Mouse (Mus musculus) heart, adult 2 months (tissue): ENCODE data around the gene Lrp3. TPM values are rescaled to one million over a fixed set of nuclear protein-coding genes. Genes with fewer than 3 reads are reported as not detected.
A peak's percentile ranks its signal among the peaks of the same experiment; 100 is the strongest.

ENCODE experiments used
- DNase-seq, 2 experiments: peaks; one replicate each; pipeline ENCODE4 v3.0.0; 2021
- H3K27ac ChIP-seq: fragments of 200-600 bp; 2 replicates; pipeline ENCODE4 v1.8.1; 2022
- H3K27me3 ChIP-seq: fragments of 200-500 bp; 2 replicates; pipeline ENCODE4 v1.6.1; 2012; ENCODE audit warnings: mild to moderate bottlenecking, low read length, inconsistent platforms, mixed read lengths; ENCODE audit not compliant: control insufficient read depth, insufficient read depth
- H3K36me3 ChIP-seq: fragments of 200-500 bp; 2 replicates; pipeline ENCODE4 v1.6.1; 2012; ENCODE audit warnings: low read length, inconsistent platforms; ENCODE audit not compliant: control insufficient read depth, insufficient read depth
- H3K4me1 ChIP-seq: fragments of 200-500 bp; 2 replicates; pipeline ENCODE4 v1.6.1; 2011; ENCODE audit warnings: low read length; ENCODE audit not compliant: control insufficient read depth, insufficient read depth
- H3K4me3 ChIP-seq: fragments of 200-600 bp; 2 replicates; pipeline ENCODE4 v1.8.1; 2022
- H3K79me2 ChIP-seq: fragments of 200-500 bp; replicated peaks from 2 replicates; pipeline ENCODE4 v1.6.1; 2012; ENCODE audit warnings: mild to moderate bottlenecking, inconsistent platforms, low read length, moderate library complexity, mixed read lengths; ENCODE audit not compliant: control insufficient read depth, insufficient read depth
- H3K9ac ChIP-seq: fragments of 200-500 bp; 2 replicates; pipeline ENCODE4 v1.6.1; 2012; ENCODE audit warnings: low read depth, mild to moderate bottlenecking, control low read depth, inconsistent platforms, low read length, mixed read lengths
- CTCF ChIP-seq: fragments of 200-600 bp; IDR thresholded peaks from 2 replicates; pipeline ENCODE4 v1.8.1; 2022; ENCODE audit warnings: antibody characterized with exemption, mild to moderate bottlenecking, moderate library complexity
- EP300 ChIP-seq: fragments of 200-500 bp; IDR thresholded peaks from 2 replicates; pipeline ENCODE4 v1.6.1; 2011; ENCODE audit warnings: low read depth, low read length, control low read depth; ENCODE audit not compliant: insufficient read depth
- POLR2A ChIP-seq: fragments of 200-500 bp; IDR thresholded peaks from 2 replicates; pipeline ENCODE4 v1.6.1; 2011; ENCODE audit warnings: mild to moderate bottlenecking, low read depth, low read length, control low read depth; ENCODE audit not compliant: insufficient read depth
- WGBS: fragments of 180-500 bp; shearing (Covaris S2); methylation state at CpG from one replicate; pipeline ENCODE4 v1.1.7; 2018; 5-methylcytosine and 5-hydroxymethylcytosine counted together
- intact Hi-C: fragments of 180-260 bp; cut with DNase I; formaldehyde crosslinking; loops from one replicate; pipeline ENCODE4 v1.15.1; 2025
- polyA plus RNA-seq: library from polyadenylated mRNA; depleted of rRNA; stranded (reverse); fragments of >200 nt; gene quantifications from 2 replicates; pipeline ENCODE4 v1.2.3, GENCODE M21; 2012
- total RNA-seq, 2 experiments: library from RNA; stranded (reverse); gene quantifications; 2 replicates each; pipeline ENCODE4 v1.2.3; 2021

The Lrp3 gene
- total and polyA plus RNA-seq, 3 experiments = 6.7 to 10.7 (median 7.4) TPM

GRCm38 (mm10) chr7:35176412-35177381, 38.6 kb downstream of the Lrp3 start:
- H3K36me3 ChIP-seq = no peaks in the 10 kb centered on the region
- intact Hi-C loops = loop anchor here (10.0 kb wide), 1 partner anchor 322 kb away; no protein-coding TSS in a partner anchor
- no peak for DNase-seq
- no peak overlapping the region for H3K4me3 ChIP-seq
- WGBS = 45% methylated on average over 18 of the region's 18 CpGs
- no peak for TF ChIP-seq POLR2A
- peak; percentile 68 for TF ChIP-seq CTCF
- H3K79me2 ChIP-seq = no peaks in the 10 kb centered on the region
- H3K27ac ChIP-seq = no peak overlapping the region
- no peaks in the 10 kb centered on the region for H3K4me1 ChIP-seq
- no peak overlapping the region for H3K9ac ChIP-seq
- H3K27me3 ChIP-seq = no peaks in the 10 kb centered on the region

- Histone ChIP-seq H3K27ac (no peak overlapping the region), H3K27me3 (no peaks in the 10 kb centered on the region), H3K4me1 (no peaks in the 10 kb centered on the region), H3K4me3 (no peak overlapping the region), H3K9ac (no peak overlapping the region), H3K79me2 (no peaks in the 10 kb centered on the region), H3K36me3 (no peaks in the 10 kb centered on the region)
- TF ChIP-seq CTCF (no peak), EP300 (no peak)
- intact Hi-C loops = loop anchor here (10.0 kb wide), 1 partner anchor 321 kb away; no protein-coding TSS in a partner anchor
- WGBS = 57% methylated on average over 4 of the region's 4 CpGs
- no peak for DNase-seq
Observed at GRCm38 (mm10) chr7:35175533-35175932, 39.8 kb downstream of the Lrp3 start.

GRCm38 (mm10) chr7:35172519-35172918, 42.8 kb downstream of the Lrp3 start:
- H3K79me2 ChIP-seq = no peaks in the 10 kb centered on the region
- no peak overlapping the region for H3K27ac ChIP-seq
- H3K36me3 ChIP-seq = no peaks in the 10 kb centered on the region
- WGBS = 71% methylated on average over 4 of the region's 4 CpGs
- peaks cover 1% of the 10 kb centered on the region for H3K4me1 ChIP-seq
- intact Hi-C loops = loop anchor here (5.0 to 10.0 kb wide), 2 partner anchors 90 to 318 kb away; no protein-coding TSS in a partner anchor
- H3K4me3 ChIP-seq = no peak overlapping the region
- no peaks in the 10 kb centered on the region for H3K27me3 ChIP-seq
- H3K9ac ChIP-seq = no peak overlapping the region
- TF ChIP-seq CTCF = no peak
- TF ChIP-seq EP300 = no peak
- TF ChIP-seq POLR2A = no peak
- DNase-seq = no peak

- Histone ChIP-seq H3K36me3 (no peaks in the 10 kb centered on the region), H3K4me1 (peaks cover 1% of the 10 kb centered on the region), H3K27ac (no peak overlapping the region), H3K27me3 (no peaks in the 10 kb centered on the region), H3K79me2 (no peaks in the 10 kb centered on the region), H3K9ac (no peak overlapping the region), H3K4me3 (no peak overlapping the region)
- WGBS = 3% methylated on average over 16 of the region's 16 CpGs
- peak; percentile 69 to 71 for DNase-seq
- peak; percentile 55; the same call in 1 of the 2 replicates for TF ChIP-seq EP300
- no peak for TF ChIP-seq POLR2A
- TF ChIP-seq CTCF = peak; percentile 75
- intact Hi-C loops = loop anchor here (2.0 to 10.0 kb wide), 3 partner anchors 90 to 499 kb away; no protein-coding TSS in a partner anchor
Observed at GRCm38 (mm10) chr7:35171867-35172382, 43.4 kb downstream of the Lrp3 start.

GRCm38 (mm10) chr7:35169341-35169740, 46.0 kb downstream of the Lrp3 start:
- H3K4me3 ChIP-seq = no peak overlapping the region
- H3K36me3 ChIP-seq = no peaks in the 10 kb centered on the region
- peaks cover 1% of the 10 kb centered on the region for H3K4me1 ChIP-seq
- no peaks in the 10 kb centered on the region for H3K79me2 ChIP-seq
- intact Hi-C loops = loop anchor here (1.0 to 10.0 kb wide), 3 partner anchors 51 to 255 kb away; partner anchors contain the start of genes Cebpa and Pepd
- 12% methylated on average over 6 of the region's 6 CpGs for WGBS
- no peak overlapping the region for H3K9ac ChIP-seq
- DNase-seq = peak; percentile 84 to 92
- no peaks in the 10 kb centered on the region for H3K27me3 ChIP-seq
- TF ChIP-seq POLR2A (no peak), CTCF (peak; percentile 98), EP300 (peak; percentile 78; the same call in 1 of the 2 replicates)
- no peak overlapping the region for H3K27ac ChIP-seq

- 89% methylated on average over 2 of the region's 2 CpGs for WGBS
- intact Hi-C loops = loop anchor here (2.0 to 10.0 kb wide), 2 partner anchors 49 to 253 kb away; partner anchors contain the start of genes Cebpa and Pepd
- H3K9ac ChIP-seq = no peak overlapping the region
- peaks cover 1% of the 10 kb centered on the region for H3K4me1 ChIP-seq
- no peaks in the 10 kb centered on the region for H3K36me3 ChIP-seq
- DNase-seq = no peak
- no peak overlapping the region for H3K4me3 ChIP-seq
- TF ChIP-seq POLR2A = no peak
- TF ChIP-seq CTCF = no peak
- no peak for TF ChIP-seq EP300
- no peak overlapping the region for H3K27ac ChIP-seq
- H3K27me3 ChIP-seq = no peaks in the 10 kb centered on the region
- H3K79me2 ChIP-seq = no peaks in the 10 kb centered on the region
Observed at GRCm38 (mm10) chr7:35167925-35168324, 47.4 kb downstream of the Lrp3 start.
